Mouse (Mus musculus) bone marrow macrophage, adult 2 months (primary cell): ENCODE data around the gene Celf5.

Experiments used
- CTCF ChIP-seq: IDR thresholded peaks from 2 replicates; pipeline ENCODE4 v1.5.1; 2012; ENCODE audit warnings: low read depth, mild to moderate bottlenecking, low read length, moderate library complexity
- POLR2A ChIP-seq: IDR thresholded peaks from 2 replicates; pipeline ENCODE4 v1.6.1; 2012; ENCODE audit warnings: mild to moderate bottlenecking, low read depth, low read length, borderline replicate concordance

- TF ChIP-seq POLR2A (no peak), CTCF (no peak)
These were observed 62.2 kb downstream of the Celf5 start for GRCm38 (mm10) chr10:81420191-81420767.
